Mouse (Mus musculus): ENCODE measurements around the gene Mx1. TPM values are rescaled to one million over a fixed set of nuclear protein-coding genes. Genes with fewer than 3 reads are reported as not detected.

Gene Mx1
- polyA plus RNA-seq (2015; fragmentation: Nextera tagmentation; extraction: Ambion mirVana): 0.62 TPM in 1 of 2 replicates, not detected in the other

DNA sequence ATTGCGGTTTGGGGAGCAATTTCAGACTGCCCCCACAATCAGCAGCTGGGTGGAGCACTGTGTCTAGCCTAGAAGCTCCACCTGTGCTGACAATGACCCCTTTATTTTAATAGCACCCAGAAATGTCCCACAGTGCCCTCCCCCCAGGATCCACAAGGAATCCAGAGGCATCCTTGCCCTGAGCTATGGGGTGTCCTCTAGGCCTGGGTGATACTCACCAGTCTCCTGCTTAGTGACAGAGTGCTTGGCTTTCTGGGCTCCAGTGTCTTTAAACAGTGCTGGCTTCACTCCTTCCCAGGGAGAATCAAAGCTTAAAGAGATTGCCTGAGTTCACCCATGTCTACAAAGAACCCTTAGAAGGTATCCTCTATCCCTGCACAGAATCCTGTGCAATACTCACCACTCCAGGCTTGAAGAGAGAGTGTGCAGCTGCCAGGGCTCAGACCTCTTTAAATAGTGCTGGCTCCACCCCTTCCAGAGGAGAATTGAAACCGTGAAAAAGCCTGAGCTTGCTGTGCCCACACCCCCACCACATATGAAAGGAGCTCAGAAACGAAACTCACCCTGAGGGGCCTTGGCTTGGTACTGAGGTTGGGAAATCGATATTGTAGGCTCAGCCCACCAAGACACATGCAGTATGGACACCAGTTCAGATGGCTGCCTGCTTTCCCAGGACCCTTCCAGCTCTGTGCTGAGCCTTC, at the start of gene Mx1:
Gene Mx1, minus strand, starts transcription at position 427 of the 701 bp plus-strand sequence.
- H3K27ac ChIP-seq: no peak within 1 kb of the TSS
- H3K9ac ChIP-seq: no peak within 1 kb of the TSS
- H3K27me3 ChIP-seq: no peaks in the 10 kb centered on the region; the same call in 1 of the 2 replicates
- peak; percentile 55; the same call in 1 of the 2 replicates for ATAC-seq (replicated peaks; ENCODE audit: insufficient number of reproducible peaks, insufficient read depth, low FRiP score, low read depth)
- 35% methylated on average over 4 of the region's 4 CpGs for WGBS
- H3K4me1 ChIP-seq (replicated peaks): 0 out of 2 replicates have a peak, but pooled peaks cover 4% of the 10 kb centered on the region
- H3K36me3 ChIP-seq: no peaks in the 10 kb centered on the region
- no peak within 1 kb of the TSS for H3K4me2 ChIP-seq
- no peak within 1 kb of the TSS for H3K4me3 ChIP-seq
- H3K9me3 ChIP-seq (replicated peaks): no peaks in the 10 kb centered on the region

- Histone ChIP-seq H3K4me3 (no peak overlapping the region), H3K9ac (no peak overlapping the region), H3K27ac (no peak overlapping the region), H3K4me2 (no peak overlapping the region), H3K4me1 (replicated peaks) (0 out of 2 replicates have a peak, but pooled peaks cover 4% of the 10 kb centered on the region), H3K36me3 (no peaks in the 10 kb centered on the region), H3K27me3 (no peaks in the 10 kb centered on the region), H3K9me3 (replicated peaks) (no peaks in the 10 kb centered on the region)
- 87% methylated on average over 12 of the region's 12 CpGs for WGBS
- ATAC-seq (replicated peaks; ENCODE audit: insufficient number of reproducible peaks, insufficient read depth, low FRiP score, low read depth): peak; percentile 26; the same call in 1 of the 2 replicates
These were observed 49.6 kb upstream of the Mx1 start for GRCm38 (mm10) chr16:97512347-97512751.

DNA sequence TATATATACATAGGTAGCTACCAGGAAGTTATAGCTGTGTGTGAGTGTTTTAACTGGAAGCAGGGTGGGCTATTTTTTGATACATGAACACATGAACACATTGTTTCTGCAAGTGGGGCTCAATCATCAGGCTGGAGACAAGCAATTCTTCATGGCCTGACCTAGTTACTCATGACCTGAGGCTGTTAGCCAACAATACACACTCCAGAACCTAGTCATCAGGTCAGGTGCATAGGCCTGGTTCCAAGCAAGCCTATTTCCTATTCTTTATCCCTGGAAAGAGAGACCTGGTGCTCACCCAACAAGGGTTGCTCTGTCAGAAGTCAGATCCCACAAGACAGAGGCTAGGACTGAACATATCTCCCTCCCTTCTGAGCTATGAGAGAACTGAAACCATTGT, 48.8 kb upstream of the Mx1 start:
- H3K36me3 ChIP-seq: no peaks in the 10 kb centered on the region
- no peak for ATAC-seq (replicated peaks; ENCODE audit: insufficient number of reproducible peaks, insufficient read depth, low FRiP score, low read depth)
- H3K9ac ChIP-seq: no peak overlapping the region
- H3K9me3 ChIP-seq (replicated peaks): no peaks in the 10 kb centered on the region
- no peak overlapping the region for H3K4me2 ChIP-seq
- H3K4me3 ChIP-seq: no peak overlapping the region
- H3K27ac ChIP-seq: no peak overlapping the region
- 0 out of 2 replicates have a peak, but pooled peaks cover 4% of the 10 kb centered on the region for H3K4me1 ChIP-seq (replicated peaks)
- no peaks in the 10 kb centered on the region for H3K27me3 ChIP-seq

- no peak overlapping the region for H3K27ac ChIP-seq
- no peaks in the 10 kb centered on the region for H3K9me3 ChIP-seq (replicated peaks)
- H3K4me1 ChIP-seq (replicated peaks): 0 out of 2 replicates have a peak, but pooled peaks cover 4% of the 10 kb centered on the region
- no peak overlapping the region for H3K4me2 ChIP-seq
- no peak overlapping the region for H3K4me3 ChIP-seq
- no peaks in the 10 kb centered on the region for H3K36me3 ChIP-seq
- H3K9ac ChIP-seq: no peak overlapping the region
- no peak for ATAC-seq (replicated peaks; ENCODE audit: insufficient number of reproducible peaks, insufficient read depth, low FRiP score, low read depth)
- H3K27me3 ChIP-seq: no peaks in the 10 kb centered on the region
- 46% methylated on average over 5 of the region's 5 CpGs for WGBS
These were observed 48.1 kb upstream of the Mx1 start for GRCm38 (mm10) chr16:97510849-97511248.

DNA sequence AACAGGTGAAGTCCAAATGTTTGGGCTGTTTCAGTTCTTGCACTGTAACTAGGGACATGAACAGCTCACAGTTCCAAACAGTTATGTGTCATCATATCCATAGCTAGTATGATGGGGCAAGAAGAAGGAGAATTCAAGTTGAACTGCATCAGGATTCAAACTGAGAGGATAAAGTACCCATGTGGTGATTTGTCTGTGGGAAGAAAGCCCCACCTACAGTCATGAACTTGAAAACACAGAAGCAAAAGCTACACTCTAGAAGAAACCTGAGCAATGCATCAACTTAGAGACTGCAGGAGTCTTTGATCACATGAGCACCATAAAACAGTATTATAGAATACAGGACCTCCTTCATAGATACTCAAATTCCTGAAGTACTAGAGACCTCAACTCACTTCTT, 45.1 kb upstream of the Mx1 start:
- H3K4me1 ChIP-seq (replicated peaks): 0 out of 2 replicates have a peak, but pooled peaks cover 4% of the 10 kb centered on the region

GRCm38 (mm10) chr16:97504793-97505192, 42.1 kb upstream of the Mx1 start:
- H3K9ac ChIP-seq: no peak overlapping the region
- ATAC-seq (replicated peaks; ENCODE audit: insufficient number of reproducible peaks, insufficient read depth, low FRiP score, low read depth): no peak
- H3K4me3 ChIP-seq: no peak overlapping the region
- no peaks in the 10 kb centered on the region for H3K4me1 ChIP-seq (replicated peaks)
- no peaks in the 10 kb centered on the region for H3K27me3 ChIP-seq
- H3K27ac ChIP-seq: no peak overlapping the region
- no peaks in the 10 kb centered on the region for H3K36me3 ChIP-seq
- no peak overlapping the region for H3K4me2 ChIP-seq
- no peaks in the 10 kb centered on the region for H3K9me3 ChIP-seq (replicated peaks)
- WGBS: 74% methylated on average over 3 of the region's 3 CpGs

More for the DNA sequence above, 45.1 kb upstream of the Mx1 start:
- Histone ChIP-seq H3K9ac (no peak overlapping the region), H3K4me3 (no peak overlapping the region), H3K27me3 (no peaks in the 10 kb centered on the region), H3K9me3 (replicated peaks) (no peaks in the 10 kb centered on the region), H3K36me3 (no peaks in the 10 kb centered on the region), H3K4me2 (no peak overlapping the region), H3K27ac (no peak overlapping the region)
- ATAC-seq (replicated peaks; ENCODE audit: insufficient number of reproducible peaks, insufficient read depth, low FRiP score, low read depth): no peak

GRCm38 (mm10) chr16:97503849-97504248, 41.1 kb upstream of the Mx1 start:
- WGBS: 76% methylated on average over 3 of the region's 3 CpGs
- Histone ChIP-seq H3K9me3 (replicated peaks) (no peaks in the 10 kb centered on the region), H3K9ac (no peak overlapping the region), H3K36me3 (no peaks in the 10 kb centered on the region), H3K4me3 (no peak overlapping the region), H3K4me1 (replicated peaks) (no peaks in the 10 kb centered on the region), H3K4me2 (no peak overlapping the region), H3K27ac (no peak overlapping the region), H3K27me3 (no peaks in the 10 kb centered on the region)
- no peak for ATAC-seq (replicated peaks; ENCODE audit: insufficient number of reproducible peaks, insufficient read depth, low FRiP score, low read depth)

GRCm38 (mm10) chr16:97500901-97501300, 38.2 kb upstream of the Mx1 start:
- ATAC-seq (replicated peaks; ENCODE audit: insufficient number of reproducible peaks, insufficient read depth, low FRiP score, low read depth): no peak
- no peak overlapping the region for H3K27ac ChIP-seq
- no peak overlapping the region for H3K9ac ChIP-seq
- WGBS: 73% methylated on average over 7 of the region's 7 CpGs
- no peaks in the 10 kb centered on the region for H3K36me3 ChIP-seq
- H3K4me1 ChIP-seq (replicated peaks): no peaks in the 10 kb centered on the region
- no peak overlapping the region for H3K4me2 ChIP-seq
- H3K27me3 ChIP-seq: no peaks in the 10 kb centered on the region
- no peaks in the 10 kb centered on the region for H3K9me3 ChIP-seq (replicated peaks)
- H3K4me3 ChIP-seq: no peak overlapping the region

GRCm38 (mm10) chr16:97499450-97499849, 36.7 kb upstream of the Mx1 start:
- Histone ChIP-seq H3K4me1 (replicated peaks) (no peaks in the 10 kb centered on the region), H3K4me2 (no peak overlapping the region), H3K27ac (no peak overlapping the region), H3K9me3 (replicated peaks) (no peaks in the 10 kb centered on the region), H3K36me3 (no peaks in the 10 kb centered on the region), H3K27me3 (no peaks in the 10 kb centered on the region), H3K9ac (no peak overlapping the region), H3K4me3 (no peak overlapping the region)
- WGBS: 86% methylated on average over 7 of the region's 7 CpGs
- no peak for ATAC-seq (replicated peaks; ENCODE audit: insufficient number of reproducible peaks, insufficient read depth, low FRiP score, low read depth)

GRCm38 (mm10) chr16:97498139-97498538, 35.4 kb upstream of the Mx1 start:
- ATAC-seq (replicated peaks; ENCODE audit: insufficient number of reproducible peaks, insufficient read depth, low FRiP score, low read depth): no peak

DNA sequence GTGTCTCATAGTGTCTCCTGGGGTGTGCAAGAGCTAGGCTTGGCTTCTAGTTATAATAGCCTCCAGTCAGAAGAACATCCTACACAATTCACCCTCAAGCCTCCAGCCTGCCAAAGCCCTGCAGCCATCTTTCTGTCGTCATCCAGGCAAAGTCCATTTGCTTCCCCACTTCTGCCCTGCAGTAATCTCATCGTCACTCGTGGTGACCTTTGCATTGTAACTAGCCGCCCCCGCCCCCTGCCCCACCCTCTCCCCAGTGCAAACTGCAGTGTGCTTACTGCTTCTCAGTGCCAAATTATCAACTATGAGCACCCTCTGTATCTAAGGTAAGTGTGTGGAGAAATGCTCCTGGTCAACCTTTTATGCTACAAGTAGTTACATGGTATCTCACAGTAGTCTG, 35.0 kb upstream of the Mx1 start:
- ATAC-seq (replicated peaks; ENCODE audit: insufficient number of reproducible peaks, insufficient read depth, low FRiP score, low read depth): no peak

More at GRCm38 (mm10) chr16:97498139-97498538, 35.4 kb upstream of the Mx1 start:
- no peaks in the 10 kb centered on the region for H3K9me3 ChIP-seq (replicated peaks)
- H3K4me2 ChIP-seq: no peak overlapping the region
- H3K36me3 ChIP-seq: no peaks in the 10 kb centered on the region
- H3K9ac ChIP-seq: no peak overlapping the region
- H3K27me3 ChIP-seq: no peaks in the 10 kb centered on the region
- H3K4me3 ChIP-seq: no peak overlapping the region
- no peak overlapping the region for H3K27ac ChIP-seq
- 83% methylated on average over 3 of the region's 3 CpGs for WGBS
- no peaks in the 10 kb centered on the region for H3K4me1 ChIP-seq (replicated peaks)

DNA sequence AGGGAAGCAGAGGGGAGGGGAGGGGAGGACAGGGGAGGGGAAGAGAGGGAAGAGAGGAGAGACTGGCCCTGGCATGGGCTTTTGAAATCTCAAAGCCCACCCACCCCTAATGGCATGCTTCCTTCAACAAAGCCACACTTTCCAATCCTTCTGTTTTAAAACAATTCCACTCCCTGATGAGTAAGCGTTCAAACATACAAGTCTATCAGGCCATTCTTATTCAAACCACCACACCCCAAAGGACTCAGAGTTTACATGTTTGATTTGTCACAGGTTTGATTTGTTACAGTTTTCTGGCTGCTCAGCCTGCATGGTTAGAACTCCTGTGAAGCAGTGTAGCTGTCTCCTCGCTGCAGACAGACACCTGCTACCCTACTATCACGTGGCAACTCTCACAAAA, 33.3 kb upstream of the Mx1 start:
- Histone ChIP-seq H3K9me3 (replicated peaks) (no peaks in the 10 kb centered on the region), H3K27ac (no peak overlapping the region), H3K27me3 (no peaks in the 10 kb centered on the region), H3K4me3 (no peak overlapping the region), H3K36me3 (no peaks in the 10 kb centered on the region), H3K4me2 (no peak overlapping the region), H3K4me1 (replicated peaks) (no peaks in the 10 kb centered on the region), H3K9ac (no peak overlapping the region)
- ATAC-seq (replicated peaks; ENCODE audit: insufficient number of reproducible peaks, insufficient read depth, low FRiP score, low read depth): no peak
- 60% methylated on average over 3 of the region's 3 CpGs for WGBS

More for the DNA sequence above, 35.0 kb upstream of the Mx1 start:
- Histone ChIP-seq H3K4me1 (replicated peaks) (no peaks in the 10 kb centered on the region), H3K36me3 (no peaks in the 10 kb centered on the region), H3K9me3 (replicated peaks) (no peaks in the 10 kb centered on the region), H3K4me2 (no peak overlapping the region), H3K4me3 (no peak overlapping the region), H3K9ac (no peak overlapping the region), H3K27ac (no peak overlapping the region), H3K27me3 (no peaks in the 10 kb centered on the region)
- 45% methylated on average over 5 of the region's 5 CpGs for WGBS
